Mouse (Mus musculus): ENCODE data around the gene Il22ra1. TPM values are rescaled to one million over a fixed set of nuclear protein-coding genes. Genes with fewer than 3 reads are reported as not detected.
"Not testable (repeated sequence)": the region's sequence is repeated elsewhere in the genome, so short reads cannot be mapped to it uniquely, and the experiment has no call there.

Gene Il22ra1
- polyA plus RNA-seq, 1 experiment from 2014 or later: not detected

GRCm38 (mm10) chr4:135709621-135710020 is 18.4 kb upstream of the Il22ra1 start:
- WGBS (ENCODE audit: missing documents): 59% methylated on average over 11 of the region's 11 CpGs
- H3K36me3 ChIP-seq (ENCODE audit: inconsistent target): no peaks in the 10 kb centered on the region
- no peak overlapping the region for H3K27ac ChIP-seq
- no peak overlapping the region for H3K4me3 ChIP-seq (ENCODE audit: inconsistent target)
- H3K79me2 ChIP-seq (ENCODE audit: inconsistent target): no peaks in the 10 kb centered on the region

DNA sequence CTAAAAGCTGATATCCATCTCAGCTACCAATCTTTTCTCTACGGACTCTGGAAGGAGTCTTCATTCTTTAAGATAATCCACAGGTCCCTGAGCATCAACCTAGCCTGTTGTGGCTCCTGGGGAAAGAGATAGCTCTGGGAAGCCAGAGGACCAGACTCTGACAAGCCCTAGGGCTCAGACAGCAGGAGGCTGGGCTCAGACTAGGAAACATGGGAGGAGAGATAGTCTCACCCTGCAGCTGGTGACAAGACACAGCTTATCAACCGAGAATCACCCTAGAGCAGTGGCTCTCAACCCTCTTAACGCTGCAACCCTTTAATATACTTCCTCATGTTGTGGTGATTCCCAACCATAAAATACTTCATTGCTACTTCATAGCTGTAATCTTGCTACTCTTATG is 17.6 kb upstream of the Il22ra1 start:
- Histone ChIP-seq H3K36me3 (ENCODE audit: inconsistent target) (no peaks in the 10 kb centered on the region), H3K27ac (no peak overlapping the region), H3K79me2 (ENCODE audit: inconsistent target) (no peaks in the 10 kb centered on the region), H3K4me3 (ENCODE audit: inconsistent target) (no peak overlapping the region)
- 84% methylated on average over 3 of the region's 3 CpGs for WGBS (ENCODE audit: missing documents)

GRCm38 (mm10) chr4:135714776-135715175 is 13.2 kb upstream of the Il22ra1 start:
- no peaks in the 10 kb centered on the region for H3K36me3 ChIP-seq (ENCODE audit: inconsistent target)
- H3K27ac ChIP-seq: no peak overlapping the region
- no peaks in the 10 kb centered on the region for H3K79me2 ChIP-seq (ENCODE audit: inconsistent target)
- no peak overlapping the region for H3K4me3 ChIP-seq (ENCODE audit: inconsistent target)
- WGBS (ENCODE audit: missing documents): 63% methylated on average over 8 of the region's 8 CpGs

DNA sequence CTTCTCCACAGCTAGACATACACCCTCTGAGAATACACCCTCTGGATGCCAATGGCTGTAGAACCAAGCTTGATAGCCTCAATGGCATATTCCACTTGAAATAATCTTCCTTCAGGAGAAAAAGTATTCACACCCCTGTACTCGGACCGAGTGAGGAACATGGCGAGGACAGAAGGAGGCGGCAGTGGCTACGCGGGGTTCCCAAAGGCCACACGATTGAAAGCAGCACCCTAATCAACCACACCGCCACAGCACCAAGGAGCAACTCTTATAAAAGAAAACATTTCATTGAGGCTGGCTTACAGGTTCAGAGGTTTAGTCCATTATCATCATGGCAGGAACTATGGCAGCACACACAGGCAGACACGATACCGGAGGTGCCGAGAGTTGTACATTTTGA is 11.5 kb upstream of the Il22ra1 start:
- not testable (repeated sequence) for H3K36me3 ChIP-seq (ENCODE audit: inconsistent target); H3K4me3 ChIP-seq (ENCODE audit: inconsistent target); H3K27ac ChIP-seq; H3K79me2 ChIP-seq (ENCODE audit: inconsistent target)
- WGBS (ENCODE audit: missing documents): 91% methylated on average over 6 of the region's 11 CpGs

DNA sequence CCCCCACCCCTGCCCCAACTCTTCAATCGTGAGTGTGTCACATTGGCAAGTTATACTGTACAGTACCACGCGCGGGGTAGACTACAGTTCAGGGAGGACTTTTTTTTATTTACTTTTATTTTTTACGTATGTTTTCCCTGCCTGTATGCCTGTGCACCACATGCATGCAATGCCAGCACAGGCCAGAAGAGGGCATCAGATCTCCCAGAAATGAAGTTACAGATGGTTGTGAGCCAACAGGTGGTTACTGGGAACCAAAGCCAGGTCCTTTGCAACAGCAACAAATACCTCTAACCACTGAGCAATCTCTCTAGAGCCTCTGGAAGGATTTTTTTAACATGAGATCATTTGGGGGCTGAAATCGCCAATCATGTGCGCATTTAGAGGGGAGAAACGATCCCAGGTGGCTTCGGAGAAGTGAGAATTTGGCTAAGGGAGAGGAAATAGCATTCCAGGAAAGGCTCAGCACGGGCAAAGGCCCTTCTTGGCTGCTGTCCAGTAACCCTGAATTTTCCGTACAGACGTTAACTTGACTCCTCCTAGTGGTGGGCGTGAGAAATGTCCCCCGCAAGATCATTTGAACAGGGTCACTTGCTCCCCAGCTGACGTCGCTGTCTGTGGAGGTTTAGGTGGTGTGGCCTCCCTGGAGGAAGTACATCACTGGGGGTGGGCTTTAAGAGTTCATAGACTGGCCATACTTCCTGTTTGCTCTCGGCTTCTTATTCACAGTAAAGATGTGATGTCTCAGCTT is 5.3 kb upstream of the Il22ra1 start:
- WGBS (ENCODE audit: missing documents): 80% methylated on average over 17 of the region's 17 CpGs
- Histone ChIP-seq H3K4me3 (ENCODE audit: inconsistent target) (no peak overlapping the region), H3K36me3 (ENCODE audit: inconsistent target) (no peaks in the 10 kb centered on the region), H3K79me2 (ENCODE audit: inconsistent target) (no peaks in the 10 kb centered on the region), H3K27ac (no peak overlapping the region)

DNA sequence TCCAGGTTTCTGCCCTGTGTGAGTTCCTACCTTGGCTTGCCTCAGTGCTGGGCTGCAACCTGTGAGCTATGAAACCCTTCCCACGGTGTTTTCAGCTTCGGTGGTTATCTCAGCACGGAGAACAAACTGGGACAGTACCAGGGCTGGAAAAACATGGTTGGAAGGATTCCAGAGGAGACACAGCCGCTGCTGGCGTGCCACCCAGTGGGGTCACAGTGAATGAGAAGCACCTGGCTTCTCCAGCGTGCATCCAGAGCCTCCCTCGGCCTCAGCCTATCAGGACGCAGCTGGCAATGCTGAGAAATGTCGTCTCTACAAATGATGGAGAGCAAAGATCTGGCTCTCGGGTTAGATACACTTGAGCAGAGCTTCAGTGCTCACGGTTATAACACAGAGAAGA is 1.6 kb upstream of the Il22ra1 start:
- Histone ChIP-seq H3K4me3 (ENCODE audit: inconsistent target) (no peak overlapping the region), H3K36me3 (ENCODE audit: inconsistent target) (no peaks in the 10 kb centered on the region), H3K27ac (no peak overlapping the region), H3K79me2 (ENCODE audit: inconsistent target) (no peaks in the 10 kb centered on the region)
- WGBS (ENCODE audit: missing documents): 84% methylated on average over 11 of the region's 11 CpGs

DNA sequence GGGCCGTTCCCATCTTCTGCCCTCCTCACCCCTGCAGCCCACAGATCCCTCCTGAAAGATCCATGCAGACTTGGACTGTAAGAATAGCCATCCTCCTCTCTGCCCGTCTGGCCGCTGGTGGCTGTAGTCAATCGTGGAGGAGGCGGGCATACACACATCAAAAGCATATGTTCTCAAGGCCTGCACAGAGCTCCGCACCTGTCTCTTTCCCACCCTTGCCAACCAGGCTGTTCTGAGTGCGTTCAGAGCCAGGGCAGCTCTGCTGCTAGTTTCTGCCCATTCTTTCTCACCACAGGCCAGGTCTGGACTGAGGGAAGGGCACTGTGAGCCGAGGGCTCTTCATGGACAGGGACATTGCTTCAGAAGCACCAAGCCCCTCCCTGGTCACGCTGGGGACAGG is 2.2 kb downstream of the Il22ra1 start:
- 90% methylated on average over 9 of the region's 9 CpGs for WGBS (ENCODE audit: missing documents)
- H3K27ac ChIP-seq: no peak overlapping the region
- H3K36me3 ChIP-seq (ENCODE audit: inconsistent target): no peaks in the 10 kb centered on the region
- H3K4me3 ChIP-seq (ENCODE audit: inconsistent target): no peak overlapping the region
- H3K79me2 ChIP-seq (ENCODE audit: inconsistent target): no peaks in the 10 kb centered on the region

- no peaks in the 10 kb centered on the region for H3K79me2 ChIP-seq (ENCODE audit: inconsistent target)
- H3K4me3 ChIP-seq (ENCODE audit: inconsistent target): no peak overlapping the region
- 87% methylated on average over 8 of the region's 8 CpGs for WGBS (ENCODE audit: missing documents)
- no peaks in the 10 kb centered on the region for H3K36me3 ChIP-seq (ENCODE audit: inconsistent target)
- no peak overlapping the region for H3K27ac ChIP-seq
These were observed 3.0 kb downstream of the Il22ra1 start for GRCm38 (mm10) chr4:135730951-135731350.

GRCm38 (mm10) chr4:135733901-135734300 is 5.9 kb downstream of the Il22ra1 start:
- H3K4me3 ChIP-seq (ENCODE audit: inconsistent target): no peak overlapping the region
- no peak overlapping the region for H3K27ac ChIP-seq
- H3K36me3 ChIP-seq (ENCODE audit: inconsistent target): no peaks in the 10 kb centered on the region
- H3K79me2 ChIP-seq (ENCODE audit: inconsistent target): no peaks in the 10 kb centered on the region
- WGBS (ENCODE audit: missing documents): 95% methylated on average over 14 of the region's 14 CpGs

GRCm38 (mm10) chr4:135736903-135737302 is 8.9 kb downstream of the Il22ra1 start:
- Histone ChIP-seq H3K4me3 (ENCODE audit: inconsistent target) (no peak overlapping the region), H3K27ac (no peak overlapping the region), H3K36me3 (ENCODE audit: inconsistent target) (no peaks in the 10 kb centered on the region), H3K79me2 (ENCODE audit: inconsistent target) (no peaks in the 10 kb centered on the region)
- 84% methylated on average over 3 of the region's 3 CpGs for WGBS (ENCODE audit: missing documents)

GRCm38 (mm10) chr4:135738237-135738636 is 10.3 kb downstream of the Il22ra1 start:
- Histone ChIP-seq H3K4me3 (ENCODE audit: inconsistent target) (no peak overlapping the region), H3K27ac (no peak overlapping the region), H3K79me2 (ENCODE audit: inconsistent target) (no peaks in the 10 kb centered on the region), H3K36me3 (ENCODE audit: inconsistent target) (no peaks in the 10 kb centered on the region)
- 76% methylated on average over 5 of the region's 5 CpGs for WGBS (ENCODE audit: missing documents)

- no peak overlapping the region for H3K4me3 ChIP-seq (ENCODE audit: inconsistent target)
- 84% methylated on average over 7 of the region's 7 CpGs for WGBS (ENCODE audit: missing documents)
- no peaks in the 10 kb centered on the region for H3K79me2 ChIP-seq (ENCODE audit: inconsistent target)
- no peaks in the 10 kb centered on the region for H3K36me3 ChIP-seq (ENCODE audit: inconsistent target)
- H3K27ac ChIP-seq: no peak overlapping the region
These were observed 11.2 kb downstream of the Il22ra1 start for GRCm38 (mm10) chr4:135739148-135739547.

- whole genome bisulfite sequencing (ENCODE audit: missing documents): 96% methylated on average over 14 of the region's 14 CpGs
- no peak overlapping the region for H3K4me3 ChIP-seq (ENCODE audit: inconsistent target)
These were observed 11.7 kb downstream of the Il22ra1 start for GRCm38 (mm10) chr4:135739672-135740071.

GRCm38 (mm10) chr4:135743520-135743919 is 15.5 kb downstream of the Il22ra1 start:
- WGBS (ENCODE audit: missing documents): 27% methylated on average over 6 of the region's 6 CpGs
- Histone ChIP-seq H3K4me3 (ENCODE audit: inconsistent target) (no peak overlapping the region), H3K36me3 (ENCODE audit: inconsistent target) (no peaks in the 10 kb centered on the region), H3K79me2 (ENCODE audit: inconsistent target) (no peaks in the 10 kb centered on the region), H3K27ac (no peak overlapping the region)

More at GRCm38 (mm10) chr4:135739672-135740071, 11.7 kb downstream of the Il22ra1 start:
- Histone ChIP-seq H3K79me2 (ENCODE audit: inconsistent target) (no peaks in the 10 kb centered on the region), H3K36me3 (ENCODE audit: inconsistent target) (no peaks in the 10 kb centered on the region), H3K27ac (no peak overlapping the region)

DNA sequence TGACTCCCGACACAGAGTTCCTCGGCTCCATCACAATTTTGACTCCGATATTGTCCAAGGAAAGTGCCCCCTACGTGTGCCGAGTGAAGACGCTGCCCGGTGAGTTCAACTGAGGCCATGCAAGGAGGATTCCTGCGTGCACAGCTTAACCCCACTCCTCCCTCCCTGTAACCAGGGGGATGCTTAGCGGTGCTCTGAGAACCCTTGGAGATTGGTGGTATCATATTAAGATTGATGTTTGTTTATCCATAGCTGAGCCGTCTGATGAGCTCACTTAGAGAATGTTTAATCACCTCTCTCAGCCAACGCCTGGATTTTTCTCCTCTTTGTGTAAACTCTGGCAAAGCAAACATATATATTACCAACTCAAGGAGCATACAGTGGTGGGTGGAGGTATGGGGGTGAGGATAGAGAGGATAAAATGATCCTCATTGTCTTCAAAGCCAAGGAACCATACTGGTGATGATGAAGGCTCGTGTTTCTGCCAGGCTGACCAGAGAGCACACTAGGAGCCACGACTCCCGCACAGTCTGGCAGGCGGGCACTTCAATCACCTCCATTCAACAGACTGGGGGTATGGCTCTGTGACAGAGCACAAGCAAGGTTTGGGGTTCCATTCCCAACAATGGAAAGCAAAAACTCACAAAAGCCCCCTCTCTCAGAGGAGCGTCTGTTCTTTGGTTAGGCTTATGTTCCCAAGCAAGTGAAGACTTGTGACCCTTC is 16.9 kb downstream of the Il22ra1 start:
- 79% methylated on average over 16 of the region's 16 CpGs for WGBS (ENCODE audit: missing documents)
- Histone ChIP-seq H3K27ac (no peak overlapping the region), H3K36me3 (ENCODE audit: inconsistent target) (no peaks in the 10 kb centered on the region), H3K79me2 (ENCODE audit: inconsistent target) (no peaks in the 10 kb centered on the region), H3K4me3 (ENCODE audit: inconsistent target) (no peak overlapping the region)
